Mouse (Mus musculus) kidney, adult 2 months (tissue): ENCODE measurements around the gene Lyrm4.

Experiments used
- CTCF ChIP-seq: fragments of 200-500 bp; conservative IDR thresholded peaks from 2 replicates; pipeline ENCODE4 v1.5.1; 2011; ENCODE audit warnings: low read depth, mild to moderate bottlenecking, control low read depth, low read length, moderate library complexity, mixed read lengths; ENCODE audit not compliant: insufficient read depth, insufficient read length
- POLR2A ChIP-seq: fragments of 200-500 bp; IDR thresholded peaks from one replicate; pipeline ENCODE4 v1.6.1; 2011; ENCODE audit warnings: low read depth, low read length, control low read depth

DNA sequence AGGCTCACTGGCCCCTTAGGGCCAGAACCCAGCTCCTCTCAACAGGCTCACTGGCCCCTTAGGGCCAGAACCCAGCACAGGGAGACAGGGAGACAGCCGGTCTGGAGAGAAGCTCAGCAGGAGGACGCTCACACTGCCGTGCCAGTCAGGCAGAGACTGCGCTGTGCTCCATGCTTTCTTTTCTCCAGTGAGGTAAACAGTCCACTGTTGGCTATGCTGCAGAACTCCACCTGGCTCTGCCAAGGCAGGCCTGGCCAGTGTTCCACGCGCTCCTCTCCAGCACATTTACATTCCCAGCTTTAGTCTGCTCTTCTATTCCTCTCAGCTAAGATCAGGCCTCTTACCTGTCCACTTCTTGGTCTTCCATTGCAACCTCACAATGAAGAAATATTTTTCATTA, 11.7 kb downstream of the Lyrm4 start:
- no peak for TF ChIP-seq POLR2A
- TF ChIP-seq CTCF, result no peak
